Mouse (Mus musculus): ENCODE data around the gene B4galnt1. TPM values are rescaled to one million over a fixed set of nuclear protein-coding genes. Genes with fewer than 3 reads are reported as not detected.
A peak's percentile ranks its signal among the peaks of the same experiment; 100 is the strongest.
"Not testable (repeated sequence)": the region's sequence is repeated elsewhere in the genome, so short reads cannot be mapped to it uniquely, and the experiment has no call there.

B4galnt1 gene
- polyA plus RNA-seq, 1 experiment from 2014 or later, result 45.9 TPM

GRCm38 (mm10) chr10:127147135-127147534, 17.9 kb upstream of the B4galnt1 start:
- no peak overlapping the region for H3K4me2 ChIP-seq (replicated peaks; ENCODE audit: low read depth)
- H3K9ac ChIP-seq (ENCODE audit: low read length), result no peak overlapping the region
- WGBS, result 82% methylated on average over 6 of the region's 6 CpGs
- no peak overlapping the region for H3K4me3 ChIP-seq (ENCODE audit: low read depth, low read length)
- H3K36me3 ChIP-seq (ENCODE audit: control insufficient read depth, insufficient read depth, low read length), result no peaks in the 10 kb centered on the region
- no peak overlapping the region for H3K27ac ChIP-seq (replicated peaks)
- H3K9me3 ChIP-seq (ENCODE audit: control insufficient read depth, low read length), result no peaks in the 10 kb centered on the region
- no peaks in the 10 kb centered on the region for H3K4me1 ChIP-seq (replicated peaks; ENCODE audit: control insufficient read depth, insufficient read depth)
- ATAC-seq (ENCODE audit: low FRiP score, low TSS enrichment), result no peak
- no peaks in the 10 kb centered on the region for H3K27me3 ChIP-seq (ENCODE audit: control insufficient read depth, insufficient read depth, low read length)
- TF ChIP-seq CTCF (IDR thresholded peaks at IDR 0.05; ENCODE audit: low read depth), result no peak
- no peak for TF ChIP-seq EP300 (optimal IDR thresholded peaks at IDR 0.05)
- no peak for DNase-seq (ENCODE audit: low spot score)

- TF ChIP-seq CTCF (IDR thresholded peaks at IDR 0.05; ENCODE audit: low read depth) (no peak), EP300 (optimal IDR thresholded peaks at IDR 0.05) (no peak)
- ATAC-seq (ENCODE audit: low FRiP score, low TSS enrichment) (no peak), DNase-seq (ENCODE audit: low spot score) (no peak)
- no peak overlapping the region; the same call in 1 of the 2 replicates for H3K27ac ChIP-seq (replicated peaks)
- H3K4me3 ChIP-seq (ENCODE audit: low read depth, low read length), result no peak overlapping the region
- peak overlapping the region; percentile 36 for H3K4me2 ChIP-seq (replicated peaks; ENCODE audit: low read depth)
- H3K9me3 ChIP-seq (ENCODE audit: control insufficient read depth, low read length), result no peaks in the 10 kb centered on the region
- H3K36me3 ChIP-seq (ENCODE audit: control insufficient read depth, insufficient read depth, low read length), result no peaks in the 10 kb centered on the region
- H3K9ac ChIP-seq (ENCODE audit: low read length), result no peak overlapping the region
- no peaks in the 10 kb centered on the region for H3K4me1 ChIP-seq (replicated peaks; ENCODE audit: control insufficient read depth, insufficient read depth)
- no peaks in the 10 kb centered on the region for H3K27me3 ChIP-seq (ENCODE audit: control insufficient read depth, insufficient read depth, low read length)
- 68% methylated on average over 4 of the region's 4 CpGs for WGBS
These were observed 14.6 kb upstream of the B4galnt1 start for GRCm38 (mm10) chr10:127150471-127150872.

- not testable (repeated sequence) for DNase-seq (ENCODE audit: low spot score); H3K36me3 ChIP-seq (ENCODE audit: control insufficient read depth, insufficient read depth, low read length); H3K27me3 ChIP-seq (ENCODE audit: control insufficient read depth, insufficient read depth, low read length); H3K4me3 ChIP-seq (ENCODE audit: low read depth, low read length); H3K4me2 ChIP-seq (replicated peaks; ENCODE audit: low read depth); H3K9me3 ChIP-seq (ENCODE audit: control insufficient read depth, low read length); H3K4me1 ChIP-seq (replicated peaks; ENCODE audit: control insufficient read depth, insufficient read depth); H3K27ac ChIP-seq (replicated peaks); H3K9ac ChIP-seq (ENCODE audit: low read length)
- 74% methylated on average over 3 of the region's 3 CpGs for WGBS
- peak; percentile 63 for ATAC-seq (ENCODE audit: low FRiP score, low TSS enrichment)
These were observed 13.8 kb upstream of the B4galnt1 start for GRCm38 (mm10) chr10:127151233-127151632.

- H3K9ac ChIP-seq (ENCODE audit: low read length); H3K9me3 ChIP-seq (ENCODE audit: control insufficient read depth, low read length); H3K36me3 ChIP-seq (ENCODE audit: control insufficient read depth, insufficient read depth, low read length); H3K4me2 ChIP-seq (replicated peaks; ENCODE audit: low read depth); H3K4me3 ChIP-seq (ENCODE audit: low read depth, low read length); ATAC-seq (ENCODE audit: low FRiP score, low TSS enrichment); H3K4me1 ChIP-seq (replicated peaks; ENCODE audit: control insufficient read depth, insufficient read depth); H3K27me3 ChIP-seq (ENCODE audit: control insufficient read depth, insufficient read depth, low read length); DNase-seq (ENCODE audit: low spot score); H3K27ac ChIP-seq (replicated peaks): not testable (repeated sequence)
- WGBS, result 82% methylated on average over 10 of the region's 10 CpGs
These were observed 12.5 kb upstream of the B4galnt1 start for GRCm38 (mm10) chr10:127152556-127152955.

- H3K4me1 ChIP-seq (replicated peaks; ENCODE audit: control insufficient read depth, insufficient read depth), result no peaks in the 10 kb centered on the region
- DNase-seq (ENCODE audit: low spot score), result no peak
- no peaks in the 10 kb centered on the region for H3K27me3 ChIP-seq (ENCODE audit: control insufficient read depth, insufficient read depth, low read length)
- H3K27ac ChIP-seq (replicated peaks), result no peak overlapping the region
- H3K9me3 ChIP-seq (ENCODE audit: control insufficient read depth, low read length), result no peaks in the 10 kb centered on the region
- no peak overlapping the region for H3K9ac ChIP-seq (ENCODE audit: low read length)
- ATAC-seq (ENCODE audit: low FRiP score, low TSS enrichment), result no peak
- H3K4me3 ChIP-seq (ENCODE audit: low read depth, low read length), result no peak overlapping the region
- no peaks in the 10 kb centered on the region for H3K36me3 ChIP-seq (ENCODE audit: control insufficient read depth, insufficient read depth, low read length)
- no peak overlapping the region for H3K4me2 ChIP-seq (replicated peaks; ENCODE audit: low read depth)
- 95% methylated on average over 7 of the region's 7 CpGs for WGBS
- TF ChIP-seq EP300 (optimal IDR thresholded peaks at IDR 0.05) (no peak), CTCF (IDR thresholded peaks at IDR 0.05; ENCODE audit: low read depth) (no peak)
These were observed 11.7 kb upstream of the B4galnt1 start for GRCm38 (mm10) chr10:127153323-127153722.

- WGBS, result 69% methylated on average over 2 of the region's 2 CpGs
- ATAC-seq (ENCODE audit: low FRiP score, low TSS enrichment) (no peak), DNase-seq (ENCODE audit: low spot score) (no peak)
- no peaks in the 10 kb centered on the region for H3K36me3 ChIP-seq (ENCODE audit: control insufficient read depth, insufficient read depth, low read length)
- no peak for TF ChIP-seq CTCF (IDR thresholded peaks at IDR 0.05; ENCODE audit: low read depth)
- TF ChIP-seq EP300 (optimal IDR thresholded peaks at IDR 0.05), result no peak
- no peaks in the 10 kb centered on the region for H3K27me3 ChIP-seq (ENCODE audit: control insufficient read depth, insufficient read depth, low read length)
- H3K4me1 ChIP-seq (replicated peaks; ENCODE audit: control insufficient read depth, insufficient read depth), result no peaks in the 10 kb centered on the region
- no peak overlapping the region for H3K27ac ChIP-seq (replicated peaks)
- H3K9me3 ChIP-seq (ENCODE audit: control insufficient read depth, low read length), result no peaks in the 10 kb centered on the region
- H3K4me3 ChIP-seq (ENCODE audit: low read depth, low read length), result no peak overlapping the region
- H3K9ac ChIP-seq (ENCODE audit: low read length), result no peak overlapping the region
- H3K4me2 ChIP-seq (replicated peaks; ENCODE audit: low read depth), result no peak overlapping the region
These were observed 10.8 kb upstream of the B4galnt1 start for GRCm38 (mm10) chr10:127154241-127154640.

All from stomach, postnatal 0 days (tissue).